Mouse (Mus musculus) urinary bladder, adult 18-20 months (tissue): ENCODE results near the gene Rpl39.

Experiments
- DNase-seq, 2 experiments: peaks; one replicate each; pipeline ENCODE4 v3.0.0; 2022; ENCODE audit warnings: low spot score in 2 of 2, mixed read lengths in 2 of 2

Rpl39 gene

GRCm38 (mm10) chrX:37067299-37067698, 17.9 kb downstream of the Rpl39 start:
- DNase-seq: no peak

GRCm38 (mm10) chrX:37063902-37064301, 21.3 kb downstream of the Rpl39 start:
- no peak for DNase-seq

GRCm38 (mm10) chrX:37048890-37049823, 36.0 kb downstream of the Rpl39 start:
- peak in 1 of 2 experiments; percentile 4 for DNase-seq

- no peak for DNase-seq
Observed at GRCm38 (mm10) chrX:37048066-37048889, 36.9 kb downstream of the Rpl39 start, which contains the start of gene Sowahd. TSS of gene Sowahd (plus strand) at chrX:37048845.

- DNase-seq: peak in 1 of 2 experiments; percentile 44
Observed at GRCm38 (mm10) chrX:37042726-37043125, 42.5 kb downstream of the Rpl39 start.
